Mouse (Mus musculus) macrophage (primary cell): Measurements from ENCODE around the gene Cpox. TPM values are rescaled to one million over a fixed set of nuclear protein-coding genes. Genes with fewer than 3 reads are reported as not detected.
A peak's percentile ranks its signal among the peaks of the same experiment; 100 is the strongest.

ENCODE experiments used
- H3K27ac ChIP-seq: fragments of 350-480 bp; formaldehyde crosslinking; 2 replicates; pipeline ENCODE4 v1.9.0; 2021
- H3K36me3 ChIP-seq: fragments of 350-480 bp; formaldehyde crosslinking; 2 replicates; pipeline ENCODE4 v1.9.0; 2021; ENCODE audit errors: inconsistent target
- H3K4me3 ChIP-seq: fragments of 350-480 bp; formaldehyde crosslinking; 2 replicates; pipeline ENCODE4 v1.9.0; 2021; ENCODE audit errors: inconsistent target
- H3K79me2 ChIP-seq: fragments of 350-480 bp; formaldehyde crosslinking; 2 replicates; pipeline ENCODE4 v1.9.0; 2021; ENCODE audit errors: inconsistent target
- WGBS: methylation state at CpG from one replicate; pipeline ENCODE4 v1.1.7; 2026; ENCODE audit warnings: inconsistent platforms; ENCODE audit not compliant: missing documents; 5-methylcytosine and 5-hydroxymethylcytosine counted together
- polyA plus RNA-seq: library from polyadenylated mRNA; stranded (reverse); fragments of 250-400 nt; gene quantifications from 3 replicates; pipeline ENCODE4 v1.2.4, GENCODE M21; 2018; ENCODE audit warnings: inconsistent platforms

The Cpox gene
- polyA plus RNA-seq, 1 experiment from 2014 or later: 9.6 TPM

DNA sequence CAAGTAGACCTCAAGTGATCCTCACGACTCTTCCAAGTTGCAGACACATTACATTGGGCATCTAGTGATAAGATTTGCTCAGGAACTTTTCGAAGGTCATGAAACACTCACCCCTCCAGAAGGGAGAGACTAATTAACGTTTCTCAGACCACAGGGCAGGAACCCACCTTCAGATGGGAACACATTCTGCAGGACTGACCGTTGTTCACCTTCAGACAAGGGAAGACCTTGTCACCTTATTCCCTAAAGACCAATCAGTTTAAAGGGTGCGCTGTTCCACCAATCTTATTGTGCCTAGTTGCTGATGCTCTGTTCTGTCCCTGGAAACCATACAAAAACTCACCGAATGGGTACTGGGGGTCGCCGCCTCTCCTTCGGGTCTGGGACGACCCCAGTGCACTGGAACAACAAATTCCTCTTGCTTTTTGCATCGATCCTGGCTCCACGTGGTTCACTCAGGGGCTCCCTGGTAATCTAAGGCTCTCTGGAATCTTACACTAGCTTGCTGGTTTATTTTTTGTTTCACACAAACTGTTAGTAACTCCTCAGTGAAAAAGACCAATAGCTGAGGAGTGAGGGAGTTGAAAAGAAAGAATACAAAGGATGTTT is 30.8 kb downstream of the Cpox start:
- WGBS: 94% methylated on average over 12 of the region's 12 CpGs
- no peak overlapping the region for H3K4me3 ChIP-seq
- no peaks in the 10 kb centered on the region for H3K36me3 ChIP-seq
- no peaks in the 10 kb centered on the region for H3K79me2 ChIP-seq
- H3K27ac ChIP-seq: no peak overlapping the region

DNA sequence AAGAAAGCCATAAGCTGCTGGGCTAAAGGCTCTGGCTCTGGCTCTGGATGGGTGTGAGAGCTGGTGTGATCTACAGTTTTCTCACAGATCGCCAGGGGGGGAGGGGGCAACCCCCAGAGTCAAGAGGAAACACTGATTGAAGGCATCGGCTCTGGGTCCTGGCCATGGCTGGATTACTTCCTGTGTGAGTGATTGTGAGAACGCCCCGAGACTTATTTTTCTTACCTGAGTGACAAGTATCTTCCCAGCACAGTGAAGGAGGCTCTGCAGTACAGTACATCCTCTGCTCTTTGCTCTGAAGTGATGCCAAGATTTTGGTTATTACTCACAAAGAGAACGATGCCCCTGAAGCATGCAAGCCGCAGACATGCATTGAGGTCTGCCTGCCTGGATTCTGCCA is 31.7 kb downstream of the Cpox start:
- Histone ChIP-seq H3K79me2 (no peaks in the 10 kb centered on the region), H3K27ac (no peak overlapping the region), H3K36me3 (no peaks in the 10 kb centered on the region), H3K4me3 (no peak overlapping the region)
- 59% methylated on average over 6 of the region's 6 CpGs for WGBS

GRCm38 (mm10) chr16:58702329-58702932 is 32.3 kb downstream of the Cpox start:
- WGBS: 78% methylated on average over 10 of the region's 10 CpGs
- H3K4me3 ChIP-seq: no peak overlapping the region
- no peak overlapping the region for H3K27ac ChIP-seq
- H3K79me2 ChIP-seq: no peaks in the 10 kb centered on the region
- H3K36me3 ChIP-seq: no peaks in the 10 kb centered on the region

DNA sequence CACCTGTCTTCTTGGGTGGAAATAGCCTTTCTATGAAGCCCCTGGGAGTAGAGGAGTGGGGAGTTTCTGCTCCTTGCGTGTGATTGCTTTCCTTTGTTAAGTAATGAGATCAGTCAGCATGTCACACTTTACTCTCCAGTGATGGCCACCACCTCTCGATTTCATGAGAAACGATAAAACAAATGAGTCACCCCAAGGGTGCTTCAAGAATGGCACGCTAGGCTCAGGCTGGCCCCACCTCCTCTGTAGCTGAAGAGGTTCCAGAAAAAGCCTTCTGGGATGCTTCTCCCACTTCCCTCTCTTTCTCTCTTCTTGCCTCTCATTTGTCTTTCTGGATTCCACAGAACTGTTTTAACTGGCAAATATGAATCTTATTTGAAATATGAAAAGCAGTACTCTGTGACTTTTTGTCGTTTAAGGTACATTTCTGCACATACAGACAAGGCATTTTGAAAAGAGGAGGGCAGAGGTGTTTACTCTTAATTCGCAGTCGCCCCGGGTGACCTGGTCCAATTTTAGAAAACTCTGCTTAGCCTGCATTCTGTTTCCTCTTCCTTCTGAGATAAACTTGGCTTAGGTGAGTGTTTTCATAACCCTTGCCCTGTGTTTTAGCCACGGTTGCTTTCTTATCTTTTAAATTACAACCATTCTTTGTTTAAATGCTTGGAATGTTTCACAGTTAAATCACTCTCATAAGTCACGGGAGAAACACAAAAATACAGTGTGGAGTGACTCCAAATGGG is 33.5 kb downstream of the Cpox start:
- 19% methylated on average over 10 of the region's 10 CpGs for WGBS
- Histone ChIP-seq H3K4me3 (no peak overlapping the region), H3K27ac (no peak overlapping the region)

DNA sequence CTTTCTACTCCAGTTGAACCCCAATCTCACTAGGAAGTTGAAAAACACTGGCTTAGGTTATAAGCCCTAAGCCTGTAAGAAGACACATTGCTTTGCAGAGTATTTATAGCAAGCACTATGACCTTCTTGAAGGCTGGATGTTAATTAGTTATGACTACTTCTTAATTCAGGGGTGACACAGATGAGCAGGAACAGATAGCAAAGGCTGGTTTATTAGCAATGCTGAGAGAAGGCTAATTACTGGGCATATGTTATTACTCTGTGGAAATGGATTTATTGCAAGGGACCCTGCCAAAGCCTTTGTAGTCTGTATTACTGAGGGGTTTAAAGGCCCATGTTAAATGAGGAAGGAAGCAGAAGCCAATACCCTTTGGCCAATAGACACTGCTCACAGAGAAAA is 34.9 kb downstream of the Cpox start:
- Histone ChIP-seq H3K27ac (no peak overlapping the region), H3K4me3 (no peak overlapping the region), H3K79me2 (no peaks in the 10 kb centered on the region), H3K36me3 (no peaks in the 10 kb centered on the region)

More for the DNA sequence above, 33.5 kb downstream of the Cpox start:
- no peaks in the 10 kb centered on the region for H3K36me3 ChIP-seq
- no peaks in the 10 kb centered on the region for H3K79me2 ChIP-seq

DNA sequence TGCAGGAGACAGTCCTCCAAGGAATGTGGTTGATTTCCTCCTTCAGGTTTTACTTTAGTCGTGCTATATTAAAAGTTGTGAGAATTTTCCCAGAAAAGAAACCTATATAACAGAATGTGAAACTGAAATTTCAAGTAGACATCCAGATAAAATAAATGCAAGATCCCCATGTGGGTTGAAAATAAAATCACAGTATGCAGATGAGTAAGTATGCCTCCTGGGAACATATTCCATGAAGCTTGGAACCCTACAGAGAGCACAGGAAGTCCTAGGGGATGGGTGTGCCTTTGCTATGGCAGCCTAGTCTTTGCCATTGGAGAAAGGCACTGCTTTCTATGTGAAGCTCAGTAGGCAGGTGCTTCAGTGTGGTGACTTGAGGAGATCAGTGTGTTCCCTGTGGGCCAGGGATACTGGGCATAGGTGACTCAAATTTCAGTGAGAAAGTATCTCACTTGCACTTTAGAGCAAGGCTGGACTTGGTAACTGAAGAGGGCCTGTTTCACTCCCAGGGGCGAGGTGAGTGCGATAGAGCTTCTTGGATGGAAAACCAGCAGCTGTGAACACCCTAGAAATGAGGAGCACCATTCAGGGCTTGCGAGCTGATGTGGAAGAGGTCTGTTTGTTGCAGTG is 37.3 kb downstream of the Cpox start:
- H3K79me2 ChIP-seq: no peaks in the 10 kb centered on the region
- no peak overlapping the region for H3K4me3 ChIP-seq
- H3K27ac ChIP-seq: no peak overlapping the region
- H3K36me3 ChIP-seq: no peaks in the 10 kb centered on the region
- 85% methylated on average over 4 of the region's 4 CpGs for WGBS

- no peaks in the 10 kb centered on the region for H3K36me3 ChIP-seq
- H3K4me3 ChIP-seq: no peak overlapping the region
- no peak overlapping the region for H3K27ac ChIP-seq
- 87% methylated on average over 3 of the region's 3 CpGs for WGBS
- H3K79me2 ChIP-seq: no peaks in the 10 kb centered on the region
These were observed 38.7 kb downstream of the Cpox start for GRCm38 (mm10) chr16:58708601-58709475.

GRCm38 (mm10) chr16:58709536-58709935 is 39.4 kb downstream of the Cpox start:
- 94% methylated on average over 4 of the region's 4 CpGs for WGBS
- Histone ChIP-seq H3K36me3 (no peaks in the 10 kb centered on the region), H3K79me2 (no peaks in the 10 kb centered on the region), H3K27ac (no peak overlapping the region), H3K4me3 (no peak overlapping the region)

DNA sequence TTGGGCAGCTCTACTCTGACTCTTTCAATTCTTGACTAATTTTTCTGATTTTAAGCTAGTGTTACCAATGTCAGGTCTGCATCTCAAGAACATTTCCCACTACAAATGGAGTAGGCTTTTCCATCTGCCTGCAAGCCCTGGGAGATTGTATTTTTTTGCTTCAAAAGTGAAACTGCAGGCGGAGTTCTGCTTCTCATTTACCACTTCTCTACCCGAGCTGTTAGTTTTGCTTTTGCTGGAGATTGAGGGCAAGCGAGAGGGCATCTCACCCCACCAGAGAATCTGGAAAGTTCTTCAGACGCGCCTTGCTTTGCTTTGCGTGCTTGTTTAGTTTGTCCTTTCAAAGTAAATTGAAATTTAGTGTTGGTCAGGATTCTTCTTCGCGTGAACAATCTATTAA is 42.1 kb downstream of the Cpox start:
- H3K79me2 ChIP-seq: no peaks in the 10 kb centered on the region
- WGBS: 7% methylated on average over 8 of the region's 8 CpGs
- peak overlapping the region; percentile 4; the same call in 1 of the 2 replicates for H3K4me3 ChIP-seq
- H3K27ac ChIP-seq: peak overlapping the region; percentile 29
- H3K36me3 ChIP-seq: no peaks in the 10 kb centered on the region

- no peaks in the 10 kb centered on the region for H3K79me2 ChIP-seq
- no peaks in the 10 kb centered on the region for H3K36me3 ChIP-seq
- 100% methylated on average over 1 of the region's 1 CpGs for WGBS
- H3K27ac ChIP-seq: no peak overlapping the region
- no peak overlapping the region for H3K4me3 ChIP-seq
These were observed 43.0 kb downstream of the Cpox start for GRCm38 (mm10) chr16:58713128-58713527.

- no peaks in the 10 kb centered on the region for H3K36me3 ChIP-seq
- no peak overlapping the region for H3K4me3 ChIP-seq
- H3K27ac ChIP-seq: no peak overlapping the region
- H3K79me2 ChIP-seq: no peaks in the 10 kb centered on the region
- 93% methylated on average over 4 of the region's 4 CpGs for WGBS
These were observed 44.9 kb downstream of the Cpox start for GRCm38 (mm10) chr16:58715018-58715417.

- Histone ChIP-seq H3K79me2 (no peaks in the 10 kb centered on the region), H3K27ac (no peak within 1 kb of the TSS), H3K4me3 (no peak within 1 kb of the TSS), H3K36me3 (no peaks in the 10 kb centered on the region)
- WGBS: 89% methylated on average over 7 of the region's 7 CpGs
These were observed 48.6 kb downstream of the Cpox start, which contains the start of gene Gpr15 for GRCm38 (mm10) chr16:58718666-58719120. Gene Gpr15, minus strand, starts transcription at chr16:58719070.

- Histone ChIP-seq H3K79me2 (no peaks in the 10 kb centered on the region), H3K36me3 (no peaks in the 10 kb centered on the region), H3K4me3 (no peak overlapping the region), H3K27ac (no peak overlapping the region)
- WGBS: 85% methylated on average over 2 of the region's 2 CpGs
These were observed 52.2 kb downstream of the Cpox start for GRCm38 (mm10) chr16:58722292-58722691.
